Comparison of ENCODE assay signal across 8 mouse cellular contexts in the genomic region with DNA sequence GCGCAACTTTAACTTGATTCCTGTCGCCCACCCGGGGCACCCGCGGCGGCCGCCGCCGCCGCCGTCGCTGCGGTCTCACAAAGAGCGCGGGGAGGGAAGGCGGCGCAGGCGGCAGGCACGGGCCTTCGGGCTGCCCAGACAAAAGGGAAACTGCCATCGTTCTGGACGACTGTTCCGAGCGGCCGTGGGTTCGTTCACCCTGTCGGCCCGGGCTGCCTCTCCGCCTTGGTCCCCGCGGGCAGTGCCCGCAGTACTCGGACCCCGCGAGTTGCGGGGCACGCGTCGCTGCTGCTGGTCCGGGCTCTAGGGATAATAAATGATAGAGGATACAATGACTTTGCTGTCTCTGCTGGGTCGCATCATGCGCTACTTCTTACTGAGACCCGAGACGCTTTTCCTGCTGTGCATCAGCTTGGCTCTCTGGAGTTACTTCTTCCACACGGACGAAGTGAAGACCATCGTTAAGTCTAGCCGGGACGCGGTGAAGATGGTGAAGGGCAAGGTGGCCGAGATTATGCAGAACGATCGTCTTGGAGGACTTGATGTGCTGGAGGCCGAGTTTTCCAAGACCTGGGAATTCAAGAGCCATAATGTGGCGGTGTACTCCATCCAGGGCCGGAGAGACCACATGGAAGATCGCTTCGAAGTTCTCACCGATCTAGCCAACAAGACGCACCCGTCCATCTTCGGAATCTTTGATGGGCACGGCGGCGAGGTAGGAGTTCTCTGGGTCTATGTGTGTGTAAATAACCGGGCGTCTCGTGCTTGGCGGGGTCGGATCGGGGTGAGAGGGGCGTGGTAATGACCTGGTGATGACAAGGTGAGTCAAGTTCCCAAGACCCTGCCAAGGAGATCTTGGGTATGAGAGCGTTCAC. TPM values are rescaled to one million over a fixed set of nuclear protein-coding genes. Genes with fewer than 3 reads are reported as not detected.
A peak's percentile ranks its signal among the peaks of the same experiment; 100 is the strongest.
DNase-seq lines count a peak whose midpoint lies in the region; ATAC-seq lines count a peak whose summit lies in the region.

No protein-coding gene starts in this region.

- H3K36me3 ChIP-seq in forebrain, embryonic 11.5 days (ENCODE audit: control insufficient read depth, insufficient read depth, low read length): no peaks in the 10 kb centered on the region
- no peaks in the 10 kb centered on the region for H3K36me3 ChIP-seq in hindbrain, embryonic 14.5 days (replicated peaks; ENCODE audit: control insufficient read depth, insufficient read depth)
- H3K36me3 ChIP-seq in liver, embryonic 12.5 days: no peaks in the 10 kb centered on the region
- H3K36me3 ChIP-seq in neural tube, embryonic 15.5 days: no peaks in the 10 kb centered on the region

- WGBS in forebrain, embryonic 11.5 days: under 1% methylated on average over 57 of the region's 73 CpGs
- under 1% methylated on average over 62 of the region's 73 CpGs for WGBS in hindbrain, embryonic 14.5 days
- WGBS in liver, embryonic 12.5 days (ENCODE audit: insufficient replicate concordance): under 1% methylated on average over 72 of the region's 73 CpGs
- under 1% methylated on average over 73 of the region's 73 CpGs for WGBS in neural tube, embryonic 15.5 days

- DNase-seq in layer of hippocampus, postnatal 36 days: peak; percentile 38 to 50
- DNase-seq in layer of hippocampus, adult 11-12 months (ENCODE audit: low spot score): no peak
- DNase-seq in adrenal gland, postnatal 25 days: peak; percentile 59
- peak; percentile 82 for DNase-seq in forebrain, embryonic 11.5 days (ENCODE audit: low spot score)
- peak; percentile 45 for DNase-seq in hindbrain, embryonic 14.5 days (ENCODE audit: low spot score)

- peak overlapping the region; percentile 41 for H3K27ac ChIP-seq in forebrain, embryonic 11.5 days (ENCODE audit: low read depth, low read length)
- H3K27ac ChIP-seq in hindbrain, embryonic 14.5 days: peak overlapping the region; percentile 95
- H3K27ac ChIP-seq in liver, embryonic 12.5 days: peak overlapping the region; percentile 88
- H3K27ac ChIP-seq in neural tube, embryonic 15.5 days (replicated peaks): peak overlapping the region; percentile 90

- H3K9me3 ChIP-seq in forebrain, embryonic 11.5 days (ENCODE audit: control insufficient read depth, low read length): no peaks in the 10 kb centered on the region
- H3K9me3 ChIP-seq in hindbrain, embryonic 14.5 days (ENCODE audit: control insufficient read depth, low read length): no peaks in the 10 kb centered on the region
- H3K9me3 ChIP-seq in liver, embryonic 12.5 days (replicated peaks): no peaks in the 10 kb centered on the region
- no peaks in the 10 kb centered on the region for H3K9me3 ChIP-seq in neural tube, embryonic 15.5 days (replicated peaks)

- H3K4me1 ChIP-seq in forebrain, embryonic 11.5 days (replicated peaks; ENCODE audit: control insufficient read depth, insufficient read depth, low read length): peaks cover 11% of the 10 kb centered on the region
- H3K4me1 ChIP-seq in hindbrain, embryonic 14.5 days (replicated peaks; ENCODE audit: control insufficient read depth, insufficient read depth, low read length): peaks cover 34% of the 10 kb centered on the region
- peaks cover 55% of the 10 kb centered on the region for H3K4me1 ChIP-seq in liver, embryonic 12.5 days
- H3K4me1 ChIP-seq in neural tube, embryonic 15.5 days: peaks cover 40% of the 10 kb centered on the region

- peak; percentile 57 for ATAC-seq in forebrain, embryonic 11.5 days (replicated peaks; ENCODE audit: low FRiP score)
- ATAC-seq in hindbrain, embryonic 14.5 days (ENCODE audit: low FRiP score): peak; percentile 36
- peak; percentile 11 for ATAC-seq in liver, embryonic 12.5 days
- ATAC-seq in neural tube, embryonic 15.5 days (ENCODE audit: low FRiP score): peak; percentile 65
- ATAC-seq in megakaryocyte-erythroid progenitor cell, adult 5-6 weeks (replicated peaks; ENCODE audit: low FRiP score, low TSS enrichment, poor library complexity, severe bottlenecking): no peak

- peak overlapping the region; percentile 73 for H3K4me3 ChIP-seq in forebrain, embryonic 11.5 days (ENCODE audit: low read depth, low read length)
- peak overlapping the region; percentile 73 for H3K4me3 ChIP-seq in hindbrain, embryonic 14.5 days (replicated peaks; ENCODE audit: low read length)
- peak overlapping the region; percentile 84 for H3K4me3 ChIP-seq in liver, embryonic 12.5 days
- peak overlapping the region; percentile 71 for H3K4me3 ChIP-seq in neural tube, embryonic 15.5 days (replicated peaks)

- H3K4me2 ChIP-seq in forebrain, embryonic 11.5 days (ENCODE audit: low read depth, low read length, severe bottlenecking): peak overlapping the region; percentile 90
- H3K4me2 ChIP-seq in hindbrain, embryonic 14.5 days (replicated peaks): peak overlapping the region; percentile 90
- peak overlapping the region; percentile 93 for H3K4me2 ChIP-seq in liver, embryonic 12.5 days
- peak overlapping the region; percentile 95 for H3K4me2 ChIP-seq in neural tube, embryonic 15.5 days

- no peaks in the 10 kb centered on the region for H3K27me3 ChIP-seq in forebrain, embryonic 11.5 days (ENCODE audit: control insufficient read depth, insufficient read depth, low read length)
- no peaks in the 10 kb centered on the region for H3K27me3 ChIP-seq in hindbrain, embryonic 14.5 days (ENCODE audit: control insufficient read depth, insufficient read depth, low read length)
- H3K27me3 ChIP-seq in liver, embryonic 12.5 days (replicated peaks): no peaks in the 10 kb centered on the region; the same call in 1 of the 2 replicates
- no peaks in the 10 kb centered on the region for H3K27me3 ChIP-seq in neural tube, embryonic 15.5 days (replicated peaks)

- H3K9ac ChIP-seq in forebrain, embryonic 11.5 days (ENCODE audit: low read length): peak overlapping the region; percentile 92
- H3K9ac ChIP-seq in hindbrain, embryonic 14.5 days: peak overlapping the region; percentile 90
- peak overlapping the region; percentile 92 for H3K9ac ChIP-seq in liver, embryonic 12.5 days
- peak overlapping the region; percentile 87 for H3K9ac ChIP-seq in neural tube, embryonic 15.5 days (replicated peaks)

RNA-seq across cellular contexts. Expression of gene Ppm1l, which starts 0.8 kb away (rescaled TPM):
- total RNA-seq in layer of hippocampus, postnatal 36 days (2021): 10 to 100 TPM; 49.7 to 54.0 TPM
- total RNA-seq in adrenal gland, postnatal 25 days (2021): 13.6 and 15.0 TPM in 2 replicates
- 16.9 and 17.0 TPM in 2 replicates for polyA plus RNA-seq in forebrain, embryonic 11.5 days (2014; fragmentation: Nextera tagmentation; extraction: Ambion mirVana)
- 26.6 and 27.4 TPM in 2 replicates for polyA plus RNA-seq in hindbrain, embryonic 14.5 days (2014; fragmentation: Nextera tagmentation; extraction: Ambion mirVana)
- polyA plus RNA-seq in liver, embryonic 12.5 days (2016; fragmentation: Nextera tagmentation; extraction: Ambion mirVana): 7.2 and 7.4 TPM in 2 replicates
- 20.3 and 24.2 TPM in 2 replicates for polyA plus RNA-seq in neural tube, embryonic 15.5 days (2015; fragmentation: Nextera tagmentation; extraction: Ambion mirVana)
- 13.9 and 23.2 TPM in 2 replicates for total RNA-seq in megakaryocyte-erythroid progenitor cell, adult 5-6 weeks (2014; fragmentation: Nextera tagmentation)
- 9.5 and 12.9 TPM in 2 replicates for total RNA-seq in megakaryocyte-erythroid progenitor cell, adult 5-6 weeks (2017)

Comparison
In these comparisons a context has a peak if more than half of its experiments do, and no peak if none do; other contexts are left out.
1. H3K27ac ChIP-seq: peak in every context shown above with its lines; median percentile 95 in hindbrain, embryonic 14.5 days; 90 in neural tube, embryonic 15.5 days; 88 in liver, embryonic 12.5 days; 41 in forebrain, embryonic 11.5 days.